Mouse (Mus musculus) CH12.LX (cell line): ENCODE measurements around the gene Ncor1. TPM values are rescaled to one million over a fixed set of nuclear protein-coding genes. Genes with fewer than 3 reads are reported as not detected.

Experiments used
- DNase-seq: peaks from one replicate; pipeline ENCODE4 v3.0.0-alpha.2; 2013; ENCODE audit errors: extremely low read depth
- H3K27ac ChIP-seq: 2 replicates; pipeline ENCODE4 v1.5.1; 2012; ENCODE audit warnings: low read depth, mild to moderate bottlenecking, control low read depth, moderate library complexity; ENCODE audit not compliant: insufficient read depth
- H3K27me3 ChIP-seq: replicated peaks from 2 replicates; pipeline ENCODE3; 2012; ENCODE audit warnings: inconsistent platforms
- H3K36me3 ChIP-seq, 2 experiments: replicated peaks in 1 of 2; 2 replicates each; pipeline versions ENCODE3 to v1.6.1; 2012; ENCODE audit warnings: inconsistent platforms in 1 of 2, low read length in 1 of 2, mild to moderate bottlenecking in 1 of 2, mixed read lengths in 1 of 2, moderate library complexity in 1 of 2; ENCODE audit not compliant: control insufficient read depth in 1 of 2, insufficient read depth in 1 of 2
- H3K4me1 ChIP-seq, 2 experiments: 2 replicates each; pipeline ENCODE4 v1.6.1; 2012; ENCODE audit warnings: inconsistent platforms in 1 of 2, moderate library complexity in 1 of 2; ENCODE audit not compliant: insufficient read depth in 2 of 2, control insufficient read depth in 1 of 2
- H3K4me2 ChIP-seq: 2 replicates; pipeline ENCODE4 v1.6.1; 2012; ENCODE audit warnings: low read depth, mild to moderate bottlenecking, control low read depth; ENCODE audit not compliant: poor library complexity, insufficient read depth, severe bottlenecking
- H3K4me3 ChIP-seq, 3 experiments: fragments of 150-350 bp in 1 of 3; sonication (generic) in 1 of 3; replicated peaks in 1 of 3; 2 replicates each; pipeline versions ENCODE3 to v1.5.1; 2011 to 2012; ENCODE audit warnings: low read depth in 2 of 3, low read length in 2 of 3, mild to moderate bottlenecking in 2 of 3, moderate library complexity in 2 of 3, control low read depth in 1 of 3, improper control_type of control experiment in 1 of 3, inconsistent platforms in 1 of 3, mixed read lengths in 1 of 3; ENCODE audit not compliant: poor library complexity in 1 of 3
- H3K79me2 ChIP-seq: replicated peaks from 2 replicates; pipeline ENCODE4 v1.6.1; 2012; ENCODE audit warnings: mild to moderate bottlenecking, moderate library complexity; ENCODE audit not compliant: control insufficient read depth, poor library complexity, insufficient read depth, severe bottlenecking; ENCODE audit errors: extremely low read depth
- H3K9ac ChIP-seq: 2 replicates; pipeline ENCODE4 v1.6.1; 2012; ENCODE audit warnings: low read depth, mild to moderate bottlenecking, control low read depth, moderate library complexity; ENCODE audit not compliant: insufficient read depth
- H3K9me3 ChIP-seq: replicated peaks from 2 replicates; pipeline ENCODE3; 2012; ENCODE audit warnings: low read length, inconsistent platforms, mixed read lengths
- BHLHE40 ChIP-seq: IDR thresholded peaks from 2 replicates; pipeline ENCODE4 v1.6.1; 2011; ENCODE audit warnings: mild to moderate bottlenecking, low read depth, low read length, improper control_type of control experiment
- CHD2 ChIP-seq: IDR thresholded peaks from 2 replicates; pipeline ENCODE4 v1.6.1; 2011; ENCODE audit warnings: low read length, improper control_type of control experiment
- E2F4 ChIP-seq: IDR thresholded peaks from 2 replicates; pipeline ENCODE4 v1.6.1; 2011; ENCODE audit warnings: low read depth, low read length, improper control_type of control experiment; ENCODE audit not compliant: insufficient replicate concordance
- ELF1 ChIP-seq: IDR thresholded peaks from 2 replicates; pipeline ENCODE4 v1.6.1; 2014; ENCODE audit warnings: low read depth, mild to moderate bottlenecking, inconsistent platforms, low read length, improper control_type of control experiment
- EP300 ChIP-seq: IDR thresholded peaks from 2 replicates; pipeline ENCODE4 v1.6.1; 2011; ENCODE audit warnings: low read length, improper control_type of control experiment
- GABPA ChIP-seq: IDR thresholded peaks from 2 replicates; pipeline ENCODE4 v1.6.1; 2012; ENCODE audit warnings: low read depth, low read length, improper control_type of control experiment, inconsistent platforms; ENCODE audit not compliant: insufficient replicate concordance
- HCFC1 ChIP-seq: IDR thresholded peaks from 2 replicates; pipeline ENCODE4 v1.6.1; 2012; ENCODE audit warnings: low read depth, mild to moderate bottlenecking, inconsistent platforms, low read length, improper control_type of control experiment
- JUND ChIP-seq: conservative IDR thresholded peaks from 2 replicates; pipeline ENCODE4 v1.6.1; 2011; ENCODE audit warnings: low read depth, low read length, improper control_type of control experiment
- MAX ChIP-seq: IDR thresholded peaks from 2 replicates; pipeline ENCODE4 v1.6.1; 2011; ENCODE audit warnings: low read length, improper control_type of control experiment
- MYC ChIP-seq: IDR thresholded peaks from 2 replicates; pipeline ENCODE4 v1.6.1; 2011; ENCODE audit warnings: low read depth, mild to moderate bottlenecking, improper control_type of control experiment, low read length
- PAX5 ChIP-seq: IDR thresholded peaks from 2 replicates; pipeline ENCODE4 v1.6.1; 2012; ENCODE audit warnings: low read length, inconsistent platforms, mixed read lengths
- POLR2A ChIP-seq: IDR thresholded peaks from 2 replicates; pipeline ENCODE4 v1.6.1; 2011; ENCODE audit warnings: low read depth, mild to moderate bottlenecking, improper control_type of control experiment, low read length
- RAD21 ChIP-seq: IDR thresholded peaks from 2 replicates; pipeline ENCODE4 v1.6.1; 2011; ENCODE audit warnings: low read depth, mild to moderate bottlenecking, low read length, improper control_type of control experiment, moderate library complexity
- RCOR1 ChIP-seq: conservative IDR thresholded peaks from 2 replicates; pipeline ENCODE4 v1.6.1; 2012; ENCODE audit warnings: low read depth, mild to moderate bottlenecking, inconsistent platforms, low read length, improper control_type of control experiment
- SIN3A ChIP-seq: IDR thresholded peaks from 2 replicates; pipeline ENCODE4 v1.6.1; 2012; ENCODE audit warnings: low read length, improper control_type of control experiment, inconsistent platforms
- TBP ChIP-seq: conservative IDR thresholded peaks from 2 replicates; pipeline ENCODE4 v1.6.1; 2011; ENCODE audit warnings: low read depth, low read length, improper control_type of control experiment
- TCF12 ChIP-seq: IDR thresholded peaks from 2 replicates; pipeline ENCODE4 v1.6.1; 2014; ENCODE audit warnings: low read depth, mild to moderate bottlenecking, inconsistent platforms, low read length, improper control_type of control experiment
- ZC3H11A ChIP-seq: IDR thresholded peaks from 2 replicates; pipeline ENCODE4 v1.6.1; 2012; ENCODE audit warnings: low read depth, mild to moderate bottlenecking, inconsistent platforms, low read length, improper control_type of control experiment
- ZMIZ1 ChIP-seq: IDR thresholded peaks from 2 replicates; pipeline ENCODE4 v1.6.1; 2012; ENCODE audit warnings: low read depth, mild to moderate bottlenecking, inconsistent platforms, low read length, improper control_type of control experiment
- dilution Hi-C: fragments of 300-500 bp; cut with MboI; formaldehyde crosslinking; loops from 2 replicates; pipeline ENCODE4 v1.14.3; 2020; ENCODE audit warnings: low sequenced_read_pairs; ENCODE audit not compliant: extremely low pct_unique_long_range_greater_than_20kb, extremely low pct_ligation_motif_present
- in situ Hi-C: fragments of 300-500 bp; cut with MboI; formaldehyde crosslinking; loops from 3 replicates; pipeline ENCODE4 v1.14.3; 2019; ENCODE audit warnings: low sequenced_read_pairs, low pct_ligation_motif_present, low pct_unique_long_range_greater_than_20kb, mixed read lengths
- polyA plus RNA-seq: library from polyadenylated mRNA; unstranded; fragments of >175 nt; gene quantifications from 2 replicates; pipeline ENCODE4 v1.2.1, GENCODE M21; 2012; ENCODE audit warnings: low read depth; ENCODE audit not compliant: insufficient read length
- total RNA-seq, 2 experiments: library from RNA; depleted of rRNA; stranded (reverse); fragments of 300-350 nt in 1 of 2; fragments of >200 nt in 1 of 2; gene quantifications; 2 replicates each; pipeline ENCODE4 v1.2.3; 2012 to 2014

Ncor1 gene
- total and polyA plus RNA-seq, 3 experiments = 76.3 to 232 (median 83.8) TPM

DNA sequence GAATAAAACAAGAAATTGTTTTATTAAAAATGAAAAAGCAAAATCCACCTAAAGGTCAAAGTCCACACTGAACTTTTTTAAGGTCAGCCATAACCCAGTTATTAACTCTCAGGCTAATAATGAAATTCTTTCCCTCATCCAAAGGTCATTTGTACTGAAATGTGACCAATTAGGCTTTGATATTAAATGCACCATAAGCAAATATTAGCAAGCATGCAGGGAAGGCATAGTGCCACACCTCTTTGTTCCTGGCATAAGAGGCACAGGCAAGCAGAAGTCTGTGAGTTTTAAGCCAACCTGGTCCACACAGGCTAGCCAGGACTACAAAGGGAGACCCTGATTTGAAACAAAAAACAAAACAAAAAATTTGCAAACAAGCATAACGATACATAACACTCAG lies 48.7 kb downstream of the Ncor1 start:
- in situ Hi-C loops = no loop called here
- no peak for DNase-seq
- dilution Hi-C loops = no loop called here
- Histone ChIP-seq H3K4me3 (no peak overlapping the region), H3K36me3 (peaks cover 45 to 73% of the 10 kb centered on the region in 2 experiments), H3K27me3 (no peaks in the 10 kb centered on the region), H3K9me3 (no peaks in the 10 kb centered on the region), H3K79me2 (no peaks in the 10 kb centered on the region), H3K9ac (no peak overlapping the region), H3K27ac (no peak overlapping the region), H3K4me1 (peaks cover 0 to 9% of the 10 kb centered on the region in 2 experiments; a peak in 1 of 4 replicates), H3K4me2 (no peak overlapping the region)
- TF ChIP-seq GABPA (no peak), E2F4 (no peak), ELF1 (no peak), TBP (no peak), EP300 (no peak), MYC (no peak), MAX (no peak), ZMIZ1 (no peak), CHD2 (no peak)

- Histone ChIP-seq H3K36me3 (peaks cover 40 to 69% of the 10 kb centered on the region in 2 experiments), H3K79me2 (no peaks in the 10 kb centered on the region), H3K4me2 (no peak overlapping the region), H3K27me3 (no peaks in the 10 kb centered on the region), H3K9me3 (no peaks in the 10 kb centered on the region), H3K4me3 (no peak overlapping the region), H3K27ac (no peak overlapping the region), H3K4me1 (peaks cover 0 to 9% of the 10 kb centered on the region in 2 experiments; a peak in 1 of 4 replicates), H3K9ac (no peak overlapping the region)
- no peak for TF ChIP-seq ZMIZ1
- TF ChIP-seq PAX5 = no peak
- no peak for TF ChIP-seq POLR2A
- TF ChIP-seq SIN3A = no peak
- TF ChIP-seq RCOR1 = no peak
- TF ChIP-seq ZC3H11A = no peak
- no peak for TF ChIP-seq MYC
- TF ChIP-seq HCFC1 = no peak
- TF ChIP-seq BHLHE40 = no peak
- no peak for TF ChIP-seq TCF12
- no peak for TF ChIP-seq JUND
- no peak for TF ChIP-seq RAD21
- no peak for TF ChIP-seq E2F4
- no peak for DNase-seq
- dilution Hi-C loops = no loop called here
- in situ Hi-C loops = no loop called here
Observed at GRCm38 (mm10) chr11:62408848-62409247, 49.5 kb downstream of the Ncor1 start.
